Mouse (Mus musculus): ENCODE data around the gene Gm5767.

Gene Gm5767

DNA sequence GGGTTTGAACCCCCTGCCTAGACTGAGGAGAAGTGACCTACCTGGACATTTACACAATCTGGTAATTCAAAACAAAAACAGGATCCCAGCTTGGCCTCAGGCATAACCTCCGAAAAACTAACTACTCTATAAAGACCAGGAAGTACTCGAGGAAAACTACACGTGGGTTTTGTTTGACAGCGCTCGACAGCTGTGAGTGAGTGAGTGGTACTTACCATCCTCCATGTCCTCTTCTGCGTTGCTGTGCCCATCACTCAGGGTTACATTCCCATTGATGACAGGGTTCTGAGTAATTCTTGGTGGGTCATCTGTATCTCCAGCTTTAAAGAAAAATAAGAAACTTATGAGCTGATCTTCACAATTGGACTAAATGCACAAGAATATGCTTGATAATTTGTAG, 35.7 kb downstream of the Gm5767 start:
- POLR2A ChIA-PET, result interaction anchor here in 3 of 4 experiments (0.6 to 23.9 kb wide), 17 partner anchors 7 to 249 kb away, joined by 3 to 230 read pairs (median 8); no protein-coding TSS in a partner anchor

DNA sequence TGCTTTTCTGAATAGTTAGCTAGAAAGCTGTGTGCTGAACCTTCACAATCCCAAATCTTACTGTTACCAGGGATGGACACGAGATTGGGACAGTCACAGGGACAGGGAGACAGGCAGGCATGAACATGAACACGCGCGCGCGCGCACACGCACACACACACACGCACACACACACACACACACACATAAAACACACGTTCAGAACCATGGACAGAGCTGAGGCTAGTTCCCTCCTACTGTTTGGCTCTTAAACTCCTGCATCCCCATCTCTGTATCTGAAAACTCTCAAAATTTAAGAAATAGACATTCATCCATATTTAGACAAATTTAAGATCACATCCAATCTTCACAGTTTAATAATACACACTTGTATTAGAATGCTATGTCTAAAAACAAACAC, 37.2 kb downstream of the Gm5767 start:
- CTCF ChIA-PET, result interaction anchor here in 2 of 4 experiments (0.7 to 1.4 kb wide), 3 partner anchors 15 to 341 kb away, joined by 3 to 4 read pairs (median 3); no protein-coding TSS in a partner anchor
- POLR2A ChIA-PET, result interaction anchor here in 2 of 4 experiments (0.6 to 23.9 kb wide), 30 partner anchors 7 to 121 kb away, joined by 3 to 230 read pairs (median 4); partner anchors contain the start of gene Carhsp1 (in 1 of the 2)

More for the DNA sequence above, 35.7 kb downstream of the Gm5767 start:
- CTCF ChIA-PET, result interaction anchor here in 1 of 4 experiments (1.0 kb wide), 1 partner anchor 52 kb away, joined by 3 read pairs; no protein-coding TSS in a partner anchor

DNA sequence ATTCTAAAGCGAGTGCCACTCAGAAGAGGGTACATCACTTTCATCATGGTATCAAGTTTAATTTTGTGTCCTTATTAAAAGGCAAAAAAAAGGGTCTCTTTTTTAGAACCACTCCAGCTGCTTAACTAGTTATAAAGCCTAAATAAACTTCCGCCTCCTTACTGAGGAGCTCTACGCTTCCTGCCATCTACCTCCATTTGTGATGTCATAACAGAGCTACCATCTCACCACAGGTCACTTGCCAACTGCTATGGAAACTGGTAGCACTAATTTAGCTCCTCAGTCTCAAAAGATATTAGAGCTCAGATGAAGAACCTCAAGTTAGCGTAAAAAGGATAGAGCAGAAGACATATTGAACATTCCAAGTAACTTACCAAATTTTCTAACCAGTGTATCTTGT, 39.9 kb downstream of the Gm5767 start:
- POLR2A ChIA-PET, result interaction anchor here (0.6 to 23.9 kb wide), 22 partner anchors 8 to 118 kb away, joined by 3 to 230 read pairs (median 6); partner anchors contain the start of genes Carhsp1 (in 2 of the 4), Pmm2 (in 1 of the 4) and Tmem186 (in 1 of the 4)
- CTCF ChIA-PET, result interaction anchor here in 2 of 4 experiments (0.6 to 1.5 kb wide), 3 partner anchors 23 to 48 kb away, joined by 3 to 8 read pairs (median 4); no protein-coding TSS in a partner anchor

- CTCF ChIA-PET, result interaction anchor here in 3 of 4 experiments (0.6 to 3.3 kb wide), 4 partner anchors 10 to 45 kb away, joined by 4 to 16 read pairs (median 8); no protein-coding TSS in a partner anchor
- POLR2A ChIA-PET, result interaction anchor here (0.6 to 23.9 kb wide), 47 partner anchors 9 to 161 kb away, joined by 3 to 230 read pairs (median 4); partner anchors contain the start of gene Carhsp1 (in 2 of the 4)
Observed at GRCm38 (mm10) chr16:8724031-8724430, 43.5 kb downstream of the Gm5767 start.

DNA sequence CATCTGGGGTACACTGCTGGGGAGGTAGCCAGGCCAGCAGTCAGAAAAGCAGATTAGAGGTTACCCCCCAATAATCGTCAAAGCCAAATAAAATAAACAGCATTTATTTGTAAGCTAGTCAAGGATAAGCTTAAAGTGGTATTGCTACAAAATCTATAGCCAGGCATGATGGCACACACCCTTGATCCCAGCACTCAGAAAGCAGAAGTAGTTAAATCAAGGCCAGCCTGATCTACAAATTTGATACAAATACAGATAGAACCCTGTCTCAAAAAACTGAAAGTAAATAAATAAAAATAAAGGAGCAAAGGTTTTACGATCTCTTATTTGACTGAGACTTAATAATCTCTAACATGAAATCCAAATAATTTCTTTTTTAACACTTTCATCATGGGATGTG, 45.2 kb downstream of the Gm5767 start:
- ChIA-PET CTCF (interaction anchor here in 1 of 4 experiments (3.3 kb wide), 1 partner anchor 43 kb away, joined by 16 read pairs; no protein-coding TSS in a partner anchor), POLR2A (interaction anchor here (1.0 to 23.9 kb wide), 16 partner anchors 8 to 53 kb away, joined by 3 to 230 read pairs (median 6); no protein-coding TSS in a partner anchor)

GRCm38 (mm10) chr16:8728111-8728748, 47.7 kb downstream of the Gm5767 start:
- POLR2A ChIA-PET, result interaction anchor here (0.6 to 23.9 kb wide), 25 partner anchors 7 to 67 kb away, joined by 3 to 230 read pairs (median 5); partner anchors contain the start of gene Carhsp1 (in 1 of the 4)
- CTCF ChIA-PET, result interaction anchor here in 2 of 4 experiments (0.5 to 0.7 kb wide), 3 partner anchors 39 to 152 kb away, joined by 3 to 6 read pairs (median 3); no protein-coding TSS in a partner anchor

GRCm38 (mm10) chr16:8731630-8732029, 51.1 kb downstream of the Gm5767 start:
- ChIA-PET POLR2A (interaction anchor here in 1 of 4 experiments (2.0 to 7.5 kb wide), 4 partner anchors 14 to 38 kb away, joined by 6 to 230 read pairs (median 35); no protein-coding TSS in a partner anchor), CTCF (interaction anchor here in 1 of 4 experiments (0.6 kb wide), 1 partner anchor 129 kb away, joined by 3 read pairs; no protein-coding TSS in a partner anchor)

DNA sequence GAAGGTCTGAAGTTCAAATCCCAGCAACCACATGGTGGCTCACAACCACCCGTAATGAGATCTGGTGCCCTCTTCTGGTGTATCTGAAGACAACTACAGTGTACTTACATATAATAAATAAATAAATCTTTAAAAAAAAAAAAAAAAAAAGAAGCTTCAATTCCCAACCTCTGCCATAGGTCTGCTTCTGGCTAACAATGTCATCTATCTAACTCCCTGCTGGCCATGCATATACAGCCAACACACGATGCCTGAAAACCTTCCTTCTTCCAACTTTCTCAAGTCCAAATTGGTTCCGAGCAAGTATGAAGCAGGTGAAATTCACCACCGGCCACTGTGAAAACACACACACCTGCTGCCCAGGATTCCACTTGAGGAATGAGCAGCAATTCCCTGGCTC, 51.9 kb downstream of the Gm5767 start:
- ChIA-PET POLR2A (interaction anchor here in 3 of 4 experiments (0.6 to 7.5 kb wide), 20 partner anchors 8 to 115 kb away, joined by 3 to 230 read pairs (median 8); no protein-coding TSS in a partner anchor), CTCF (interaction anchor here in 1 of 4 experiments (1.0 to 1.3 kb wide), 2 partner anchors 14 to 60 kb away, joined by 3 to 4 read pairs; partner anchors contain the start of gene Carhsp1)

All from embryonic stem cell, embryonic (primary cell).